Mouse (Mus musculus) urinary bladder, adult 18-20 months (tissue): ENCODE measurements at regions not wholly inside any gene's neighbourhood (a gene's known extent, or its start where the extent isn't known, plus 50 kb on each side); places are given as distances from the start of the nearest gene placed in this dataset.

Source experiments
- DNase-seq, 2 experiments: peaks; one replicate each; pipeline ENCODE4 v3.0.0; 2022; ENCODE audit warnings: low spot score in 2 of 2, mixed read lengths in 2 of 2

DNA sequence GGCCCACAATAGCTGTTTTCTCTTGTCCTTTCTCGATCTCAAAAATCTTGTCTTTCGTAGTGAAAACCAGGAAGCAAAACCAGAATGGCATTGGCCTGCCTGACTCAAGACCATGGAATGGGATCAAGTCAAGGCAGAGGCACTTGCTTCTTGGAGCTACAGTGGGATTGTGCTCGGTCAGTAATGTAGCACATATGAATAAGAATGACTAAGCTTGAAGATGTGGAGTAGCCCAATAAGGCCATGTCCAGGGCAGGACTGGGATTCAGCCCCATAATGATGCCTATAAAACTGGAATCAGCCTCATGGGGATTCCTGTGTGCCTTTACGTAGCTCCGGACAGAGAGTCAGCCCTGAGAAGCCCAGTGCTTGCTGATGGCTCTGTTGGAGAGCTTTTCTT is 347.2 kb upstream of the Ubash3b start:
- DNase-seq: no peak

DNA sequence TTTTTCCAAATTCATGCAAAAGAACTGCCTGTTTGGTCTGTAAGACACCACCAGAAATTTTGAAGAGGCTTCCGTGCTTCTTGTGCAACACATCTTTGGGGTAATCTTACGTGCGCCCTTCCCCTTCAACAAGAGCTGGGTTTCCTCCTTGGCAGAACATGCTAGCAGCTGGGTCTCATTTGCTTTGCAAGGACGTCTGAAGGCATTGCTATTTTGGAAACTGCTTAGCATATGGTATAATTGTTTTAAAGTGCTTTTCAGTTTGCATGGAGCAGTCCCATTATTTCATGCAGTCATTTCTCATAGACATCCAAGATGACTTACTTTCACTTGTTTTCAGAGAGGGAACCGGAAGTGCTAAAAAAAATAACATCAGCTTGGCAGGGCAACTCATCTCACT is 336.8 kb upstream of the Ubash3b start:
- no peak for DNase-seq

DNA sequence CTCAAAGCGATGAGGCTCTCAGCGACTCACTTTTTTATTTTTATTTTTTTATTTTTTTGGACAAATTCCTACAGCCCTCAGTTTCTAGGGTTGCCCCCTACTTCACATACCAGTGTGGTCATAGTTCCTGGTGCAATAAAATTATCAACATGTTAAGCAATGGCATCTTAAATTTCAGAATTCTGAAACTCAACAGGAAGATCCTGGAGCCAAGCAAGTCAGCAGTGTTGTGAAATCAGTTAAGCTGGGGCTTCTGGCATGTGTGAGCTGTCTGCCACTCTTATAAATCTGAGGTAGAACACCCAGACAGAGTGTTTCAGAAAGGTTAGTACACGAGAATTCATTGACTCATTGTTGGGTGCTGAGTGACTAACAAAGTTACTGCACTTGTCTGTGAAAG is 328.6 kb upstream of the Ubash3b start:
- DNase-seq: no peak

DNA sequence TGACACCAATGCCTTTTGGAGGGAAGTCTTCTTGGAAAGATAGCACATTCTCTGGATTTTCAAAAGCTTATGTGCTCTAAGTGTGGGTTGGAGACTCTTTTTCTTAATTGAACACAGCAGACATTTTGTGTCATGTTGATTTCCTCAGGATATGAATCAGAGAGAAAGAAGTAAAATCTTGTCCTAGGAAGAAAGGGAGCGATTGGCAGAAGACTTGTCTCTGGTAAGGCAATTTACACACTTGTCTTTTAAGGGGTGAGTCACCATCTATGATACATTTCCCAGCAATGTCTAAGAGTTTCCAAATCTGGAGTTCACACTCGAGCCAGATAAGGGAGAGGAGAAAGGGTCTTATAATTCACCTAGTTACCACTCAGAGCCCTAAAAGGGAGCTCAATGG is 326.5 kb upstream of the Ubash3b start:
- no peak for DNase-seq

DNA sequence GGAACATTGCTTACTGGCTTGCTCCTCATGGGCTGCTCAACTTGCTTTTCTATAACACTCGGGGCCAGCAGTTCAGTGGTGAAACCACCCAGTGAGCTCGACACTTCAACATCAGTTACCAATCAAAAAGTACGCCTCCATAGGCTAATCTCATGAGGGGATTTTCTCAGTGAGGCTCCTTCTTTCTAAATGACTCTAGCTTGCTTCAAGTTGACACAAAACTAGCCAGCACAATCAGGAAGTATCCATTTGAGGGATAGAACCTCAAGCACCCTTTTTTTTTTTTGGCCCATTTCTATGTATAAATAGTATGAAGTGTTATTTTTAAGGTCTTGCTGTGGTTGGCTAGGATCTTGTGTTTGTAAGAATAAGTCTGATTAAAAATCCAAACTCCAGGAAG is 321.7 kb upstream of the Ubash3b start:
- DNase-seq: no peak

DNA sequence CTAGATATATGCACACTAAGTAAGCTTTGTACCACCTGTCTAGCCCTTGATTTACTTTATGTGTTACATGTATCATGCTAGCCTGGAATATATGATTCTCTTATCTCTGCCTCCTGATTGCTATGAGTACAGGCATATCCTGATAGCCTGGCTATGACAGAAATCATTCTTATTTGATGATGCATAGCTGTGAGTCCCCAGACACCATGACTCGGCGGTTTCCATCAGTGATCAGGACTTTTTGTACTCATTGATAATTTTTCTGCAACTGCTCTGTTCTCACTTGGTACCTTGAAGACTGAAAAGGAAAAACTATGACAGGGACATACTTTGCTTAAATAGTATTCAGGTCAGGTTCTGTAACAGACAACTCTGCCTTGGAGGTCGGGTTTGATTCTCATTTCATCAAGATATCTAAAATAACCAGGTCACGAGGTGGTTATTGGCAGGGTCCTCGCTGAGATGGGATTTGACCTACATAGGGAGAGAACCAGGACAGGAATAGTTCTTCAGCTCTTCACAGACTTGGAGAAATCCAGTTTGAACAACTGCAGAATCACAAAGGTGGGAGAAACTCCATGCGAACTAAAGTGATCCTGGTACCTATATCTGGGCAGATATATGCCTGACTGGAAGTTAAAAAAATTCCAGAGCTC is 320.2 kb upstream of the Ubash3b start:
- no peak for DNase-seq

DNA sequence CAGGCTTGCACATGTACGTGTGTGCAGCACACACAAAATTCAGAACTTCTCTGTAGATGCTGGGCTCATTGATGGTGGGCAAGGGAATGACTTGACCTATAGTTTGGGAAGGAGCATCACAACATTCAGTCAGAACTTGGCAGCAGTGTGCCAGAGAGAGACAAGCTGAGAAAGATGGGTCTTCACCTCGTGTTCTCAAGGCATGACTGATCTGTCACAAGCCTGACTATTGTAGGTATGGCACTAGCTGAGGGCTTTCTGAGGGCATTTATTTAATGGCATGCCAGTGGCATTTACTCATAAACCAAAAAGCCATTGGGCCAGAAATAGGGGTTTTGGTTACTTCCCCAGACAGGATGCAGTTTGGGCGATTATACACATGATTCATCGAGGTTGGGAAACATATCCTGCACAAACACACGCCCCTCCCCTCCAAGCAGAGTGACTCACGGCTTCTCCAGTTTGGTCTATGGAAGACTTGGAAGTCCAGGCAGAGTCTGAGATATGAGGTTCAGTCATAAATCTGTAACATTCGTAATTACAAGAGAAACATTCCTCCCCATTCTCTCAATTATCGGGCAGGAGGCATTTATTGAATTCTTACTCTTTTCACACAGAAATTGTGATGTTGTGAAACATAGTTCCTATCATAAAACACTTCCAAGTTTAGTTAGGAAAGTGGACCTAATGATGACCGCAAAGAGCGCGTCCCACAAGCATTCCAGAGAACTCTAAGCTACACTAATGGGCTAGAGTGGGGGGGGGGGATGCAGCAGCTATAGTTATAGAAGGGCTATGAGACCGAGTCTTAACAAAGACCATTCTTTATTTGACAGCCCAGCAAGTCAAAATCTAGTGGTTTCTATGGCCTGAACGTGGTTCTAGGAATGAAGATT is 318.6 kb upstream of the Ubash3b start:
- DNase-seq: peak in 1 of 2 experiments; percentile 64

DNA sequence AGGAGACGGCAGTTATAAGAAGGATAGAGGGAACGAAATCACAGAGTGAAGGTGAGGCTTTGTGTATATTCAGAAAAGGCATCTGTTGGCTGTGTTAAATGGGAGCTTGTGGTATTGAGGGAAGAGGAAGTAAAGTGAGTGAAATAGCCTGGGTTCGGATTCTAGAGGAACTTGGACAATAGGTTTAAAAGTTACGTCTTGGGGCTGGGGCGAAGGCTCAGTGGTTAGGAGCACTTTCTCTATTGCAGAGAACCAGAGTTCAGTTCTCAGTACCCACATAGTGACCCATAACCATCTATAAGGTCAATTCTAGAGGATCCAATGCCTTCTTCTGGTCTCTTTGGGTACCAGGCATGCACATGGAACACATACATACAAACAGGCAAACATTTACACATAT is 317.6 kb upstream of the Ubash3b start:
- DNase-seq: no peak

DNA sequence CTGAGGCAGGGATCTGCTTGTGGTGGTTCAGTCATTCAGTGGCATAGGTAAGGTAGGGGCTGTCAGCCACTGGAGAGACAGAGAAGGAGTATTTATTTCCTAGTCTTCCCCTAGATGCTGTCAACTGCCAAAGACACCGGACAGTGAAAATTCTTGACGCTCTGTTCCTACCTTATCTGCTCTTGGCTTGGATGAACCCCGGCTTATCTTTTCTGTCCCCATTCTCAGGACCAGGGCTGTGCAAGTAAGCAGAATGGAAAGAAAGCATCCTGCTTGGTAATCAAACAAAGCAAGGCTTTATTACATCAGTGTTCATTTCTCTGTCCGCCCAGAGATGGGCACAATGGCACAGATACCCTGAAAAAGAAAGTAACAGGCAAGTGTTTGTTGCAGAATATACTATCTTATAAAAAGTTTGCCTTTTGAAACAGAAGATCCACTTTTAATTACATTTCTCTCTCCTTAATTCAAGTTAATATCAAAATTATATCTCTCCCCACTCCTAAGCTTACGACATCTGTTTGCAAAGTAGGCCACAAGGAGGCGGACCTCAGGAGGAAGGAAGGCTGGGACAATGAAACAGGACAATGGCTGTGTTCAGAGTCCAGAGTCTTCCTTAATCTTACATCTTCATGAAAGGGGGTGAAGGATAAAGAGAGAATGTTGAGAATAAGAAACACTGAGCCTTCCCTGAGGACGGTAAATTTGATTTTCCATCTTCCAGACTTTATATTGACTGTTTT is 316.8 kb upstream of the Ubash3b start:
- no peak for DNase-seq

DNA sequence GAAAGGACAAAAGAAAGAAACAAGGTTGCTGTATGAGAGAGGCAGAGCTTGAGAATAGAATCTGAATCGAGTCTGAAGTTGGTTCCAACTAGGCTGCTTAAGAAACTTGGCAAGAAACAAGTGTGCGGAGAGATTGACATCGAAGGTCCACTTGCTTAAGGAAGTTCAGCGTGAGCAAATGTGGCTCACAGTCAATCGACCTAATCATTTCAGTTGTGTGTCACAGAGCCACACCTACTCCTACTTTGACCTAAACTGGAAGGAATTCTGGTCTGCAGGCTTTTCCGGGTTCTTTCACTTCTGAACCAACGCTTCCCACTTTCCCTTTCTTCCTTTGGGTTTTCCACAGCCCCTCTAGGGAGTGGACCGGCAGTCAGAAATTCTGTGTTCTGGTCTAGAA is 313.8 kb upstream of the Ubash3b start:
- no peak for DNase-seq

DNA sequence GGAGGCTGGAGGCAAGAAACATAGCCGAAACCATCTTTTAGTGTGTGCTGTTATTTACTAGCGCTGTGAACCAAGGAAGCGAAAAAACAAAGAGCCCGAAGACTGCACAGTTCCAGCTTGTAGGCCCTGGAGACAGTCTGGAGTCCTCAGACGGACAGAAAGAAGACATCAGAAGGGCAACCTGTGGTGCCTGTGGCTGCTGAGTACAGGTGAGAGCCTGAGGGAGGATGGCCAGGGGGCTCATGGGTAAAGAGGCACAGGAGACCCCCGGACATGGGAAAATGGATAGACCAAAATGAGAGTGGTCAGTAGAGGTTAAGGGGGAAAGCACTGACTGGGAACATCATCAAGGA is 313.4 kb upstream of the Ubash3b start:
- DNase-seq: no peak

DNA sequence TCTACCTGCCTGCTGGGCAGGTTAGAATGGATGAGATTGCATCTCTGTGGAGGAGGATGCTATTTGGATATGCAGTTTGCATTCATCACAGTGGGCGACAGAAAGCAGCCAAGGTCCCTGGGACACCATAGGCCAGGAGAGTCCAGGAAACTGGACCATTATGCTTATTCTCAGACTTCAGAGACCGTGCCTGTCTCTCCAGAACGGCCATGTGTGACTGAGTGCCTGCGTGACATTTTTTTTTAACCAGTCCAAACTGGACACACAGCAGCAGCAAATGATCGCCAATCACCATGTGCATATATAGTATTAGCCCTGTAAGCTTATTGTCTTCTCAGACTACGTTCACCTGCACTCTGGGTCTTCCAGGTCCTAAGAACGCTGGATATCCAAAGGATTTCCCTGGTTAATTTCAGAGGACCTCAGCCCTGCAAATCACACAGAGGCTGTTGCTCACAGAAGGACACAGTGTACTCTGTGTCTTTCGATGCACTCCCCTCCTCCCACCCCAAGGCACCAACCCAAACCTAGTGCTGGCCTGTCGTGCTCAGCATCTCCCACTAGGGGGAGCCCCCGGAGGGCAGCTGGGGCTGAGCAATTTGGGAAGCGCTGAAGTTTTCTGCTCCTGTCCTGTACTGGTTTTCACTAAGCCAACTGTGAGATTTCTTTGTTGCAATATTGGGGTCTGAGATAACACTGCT is 312.9 kb upstream of the Ubash3b start:
- DNase-seq: peak; percentile 68 to 81

DNA sequence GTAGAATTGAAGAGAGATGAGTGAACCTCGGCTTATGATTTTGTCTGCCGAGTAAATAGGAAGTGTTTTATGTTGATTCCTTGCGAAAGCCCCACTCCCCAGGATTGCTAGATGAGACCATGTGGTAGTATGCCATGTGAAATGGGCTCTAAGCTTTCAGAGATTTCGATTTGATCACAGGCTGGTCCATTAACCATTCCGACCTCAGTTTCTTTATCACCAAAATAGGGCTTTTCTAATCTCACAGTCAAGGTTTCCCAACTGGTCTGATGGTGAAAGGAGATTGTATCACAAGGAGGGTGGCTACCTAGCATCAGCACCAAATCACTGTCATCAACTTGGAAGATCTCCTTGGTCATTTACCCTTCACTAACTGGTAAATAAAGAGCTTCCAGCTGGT is 312.0 kb upstream of the Ubash3b start:
- DNase-seq: no peak

DNA sequence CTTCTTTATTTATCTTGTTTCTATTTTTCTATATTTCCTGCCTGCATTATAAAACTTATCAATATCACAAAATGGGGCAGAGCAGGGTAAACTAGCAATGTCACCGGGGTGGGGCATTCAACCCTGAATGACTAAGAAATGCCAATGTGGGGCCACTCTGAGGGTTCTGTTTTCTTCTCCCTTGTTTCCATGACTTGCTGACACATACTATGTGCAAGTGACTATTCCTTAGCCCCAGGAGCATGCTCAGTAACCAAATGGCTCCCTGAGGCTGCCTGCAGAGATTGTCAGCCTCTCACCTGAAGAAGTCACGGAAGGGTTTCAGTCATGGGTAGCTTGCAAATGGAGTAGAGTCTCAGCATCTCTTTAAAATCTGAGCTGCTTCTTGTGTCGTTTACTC is 309.8 kb upstream of the Ubash3b start:
- no peak for DNase-seq

DNA sequence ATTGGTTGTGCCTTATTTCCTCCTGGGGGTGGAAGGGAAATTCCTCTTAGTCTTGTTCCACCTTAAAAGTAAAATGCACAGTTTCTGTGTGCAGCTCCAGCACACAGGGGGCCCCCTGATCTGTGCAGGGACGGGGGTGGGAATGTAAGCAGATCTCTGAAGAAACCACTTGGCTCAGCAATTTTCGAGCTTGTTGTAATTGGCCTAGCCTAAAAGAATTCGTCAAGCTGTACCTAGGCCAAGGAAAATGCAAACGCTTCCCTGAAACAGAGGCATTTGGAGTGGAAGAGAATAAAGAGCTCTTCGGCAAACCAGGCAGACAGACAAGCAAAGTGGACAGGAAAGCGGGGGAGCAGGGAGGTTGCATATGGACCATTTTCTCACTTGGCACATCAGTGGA is 308.5 kb upstream of the Ubash3b start:
- no peak for DNase-seq

DNA sequence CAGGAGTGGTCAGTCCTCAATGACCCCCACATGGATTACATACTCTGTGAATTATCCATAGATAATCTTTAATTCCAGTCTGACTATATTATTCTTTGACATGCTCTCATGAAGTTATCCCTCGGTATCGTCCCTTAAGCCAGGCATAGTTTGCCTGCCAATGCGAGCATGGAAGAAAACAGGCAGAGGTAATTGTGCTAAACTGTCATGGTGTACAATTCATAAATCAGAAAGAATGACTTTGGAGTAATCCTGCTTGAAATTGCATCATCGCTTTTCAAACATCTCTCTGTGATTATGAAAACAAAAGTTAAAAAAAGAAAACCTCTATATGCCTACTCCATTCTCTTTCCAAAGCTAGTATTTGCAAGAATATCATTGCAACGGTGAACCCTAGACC is 307.9 kb upstream of the Ubash3b start:
- DNase-seq: no peak

DNA sequence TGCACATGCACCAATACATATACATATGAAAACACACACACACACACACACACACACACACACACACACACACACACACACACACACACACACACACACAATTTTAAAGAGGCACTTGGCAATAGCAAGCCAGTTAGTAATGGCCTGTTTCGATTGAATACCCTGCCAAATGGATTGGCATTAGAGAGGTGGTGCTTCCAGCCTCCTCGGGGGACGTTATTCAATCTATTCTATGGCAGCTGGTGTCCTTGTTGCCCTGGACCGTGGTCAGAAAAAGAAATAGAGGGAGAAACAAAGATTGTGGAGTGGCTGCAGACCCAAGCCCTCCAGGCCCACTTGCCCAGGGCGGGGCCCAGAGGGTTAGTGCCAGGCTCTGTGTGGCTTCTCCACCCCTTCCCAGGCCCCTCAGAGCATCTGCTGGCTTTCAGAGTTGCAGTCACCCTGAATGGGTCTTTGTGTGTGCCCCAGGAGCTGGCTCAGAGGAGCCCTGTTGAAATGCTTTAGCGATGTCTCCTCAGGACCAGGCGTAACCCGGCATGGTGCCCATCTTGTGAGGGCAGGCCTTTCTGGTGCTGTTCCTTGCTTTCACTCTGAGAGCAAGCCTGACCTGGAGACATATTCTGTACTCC is 302.7 kb upstream of the Ubash3b start:
- DNase-seq: no peak

DNA sequence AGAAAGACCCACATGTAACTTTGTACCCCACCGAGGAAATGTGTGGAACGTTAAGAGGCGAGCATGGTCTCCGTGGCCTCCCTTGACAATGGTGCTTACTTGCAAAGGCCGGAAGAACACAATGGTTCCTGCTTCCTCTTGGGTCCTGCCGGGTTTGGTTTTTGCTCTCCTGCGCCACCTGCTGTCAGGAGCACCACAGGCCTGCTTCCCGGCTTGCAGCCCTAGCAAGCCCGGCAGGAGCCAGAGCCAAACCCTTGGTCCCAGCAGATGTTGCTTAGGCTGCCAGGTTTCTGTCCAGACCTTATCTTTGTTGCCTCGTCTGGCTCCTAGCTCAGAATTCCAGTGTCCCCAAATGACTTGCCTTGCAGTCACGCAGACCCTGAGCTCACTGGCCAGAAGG is 300.2 kb upstream of the Ubash3b start:
- DNase-seq: peak; percentile 69 to 84

DNA sequence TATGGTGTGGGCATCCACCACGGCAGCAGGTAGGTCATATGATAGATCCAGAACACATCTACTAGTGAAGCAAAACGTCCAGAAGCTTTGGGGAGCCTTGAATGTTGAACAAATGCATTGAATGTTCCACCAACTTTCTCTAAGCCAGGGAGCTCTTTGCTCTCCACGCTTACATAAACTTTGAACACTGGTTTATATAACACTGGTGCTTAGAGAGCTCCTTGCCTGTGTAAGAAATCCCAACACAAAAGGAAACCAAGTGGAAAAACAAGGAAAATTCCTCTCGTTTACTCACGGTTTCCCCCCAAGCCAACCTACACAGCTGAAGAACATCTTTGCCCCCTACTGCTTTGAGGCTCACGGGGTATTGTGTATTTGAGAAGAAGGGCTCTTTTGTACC is 299.2 kb upstream of the Ubash3b start:
- DNase-seq: no peak

DNA sequence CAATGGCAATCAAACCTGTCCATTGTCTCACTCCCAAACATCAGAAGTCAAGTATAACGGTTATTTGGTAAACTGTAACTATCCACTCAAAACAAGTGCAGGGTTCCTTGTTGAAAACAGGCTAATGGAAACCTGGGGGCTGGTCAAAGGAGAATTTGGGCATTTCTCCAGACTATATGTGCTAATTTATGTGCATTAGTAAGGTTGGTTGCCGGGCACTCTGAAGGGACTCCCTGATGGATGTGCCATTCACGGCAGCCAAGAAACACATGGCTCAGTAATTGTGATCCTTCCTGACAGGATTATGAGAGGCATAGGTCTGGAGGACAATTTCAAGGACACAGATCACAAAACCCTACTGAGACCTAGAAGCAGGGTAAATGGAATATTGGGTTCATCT is 295.5 kb upstream of the Ubash3b start:
- no peak for DNase-seq

DNA sequence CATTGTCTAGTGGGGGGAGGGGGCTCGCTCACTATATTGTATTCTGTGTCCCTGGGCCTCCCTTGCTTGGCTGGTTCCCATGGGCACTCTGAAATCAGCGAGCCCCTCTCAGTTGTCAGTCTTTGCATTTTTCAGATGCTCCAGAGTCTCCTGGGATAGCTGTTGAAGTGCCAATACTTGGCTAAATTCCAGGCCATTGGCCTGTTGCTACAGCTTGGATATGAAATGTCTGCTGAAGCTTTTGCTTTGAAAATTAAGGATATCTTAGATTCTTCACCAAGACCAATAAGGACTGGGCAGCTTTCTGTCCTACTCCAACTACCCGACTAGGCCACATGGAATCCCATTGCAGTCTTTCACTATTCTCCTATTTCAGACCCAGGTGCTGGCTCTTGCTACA is 290.2 kb upstream of the Ubash3b start:
- DNase-seq: no peak

DNA sequence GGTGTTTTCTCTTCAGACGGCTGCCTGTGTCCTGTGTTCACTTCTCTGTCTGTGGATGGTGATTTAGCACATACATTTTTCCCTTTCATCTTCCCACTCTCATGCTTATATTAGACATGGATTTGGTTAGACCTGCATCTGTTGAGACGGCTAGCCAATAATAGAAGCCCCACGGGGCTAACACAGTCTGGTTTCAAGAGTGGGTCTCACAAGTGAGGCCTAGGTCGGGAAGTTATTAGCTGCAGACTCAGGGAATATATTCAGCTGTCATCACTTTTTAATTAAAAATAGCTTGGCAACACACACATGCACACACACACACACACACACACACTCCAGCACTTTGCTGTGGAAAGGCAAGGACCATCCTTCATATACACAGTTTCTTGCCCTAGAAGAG is 287.7 kb upstream of the Ubash3b start:
- DNase-seq: no peak
